Mouse (Mus musculus) intestine, postnatal 0 days (tissue): ENCODE results near the gene Rela. TPM values are rescaled to one million over a fixed set of nuclear protein-coding genes. Genes with fewer than 3 reads are reported as not detected.
"Not testable (repeated sequence)": the region's sequence is repeated elsewhere in the genome, so short reads cannot be mapped to it uniquely, and the experiment has no call there.

ENCODE experiments used
- ATAC-seq: fragments of 200-750 bp; cut with Nextera tagmentation; 2 replicates; pipeline ENCODE4 v1.8.0; 2017; ENCODE audit warnings: mild to moderate bottlenecking, moderate TSS enrichment, moderate library complexity
- H3K27ac ChIP-seq: fragments of 300-500 bp; sonication (generic); 2 replicates; pipeline ENCODE4 v1.5.1; 2014; ENCODE audit warnings: mild to moderate bottlenecking, low read depth, low read length, moderate library complexity
- H3K27me3 ChIP-seq: fragments of 300-500 bp; sonication (generic); replicated peaks from 2 replicates; pipeline ENCODE4 v1.6.1; 2014; ENCODE audit warnings: low read length, mixed read lengths; ENCODE audit not compliant: control insufficient read depth, insufficient read depth
- H3K36me3 ChIP-seq: fragments of 300-500 bp; sonication (generic); 2 replicates; pipeline ENCODE4 v1.6.1; 2014; ENCODE audit warnings: mild to moderate bottlenecking, moderate library complexity; ENCODE audit not compliant: control insufficient read depth, insufficient read depth
- H3K4me1 ChIP-seq: fragments of 300-500 bp; sonication (generic); replicated peaks from 2 replicates; pipeline ENCODE4 v1.6.1; 2014; ENCODE audit warnings: antibody characterized with exemption, low read length, mixed read lengths; ENCODE audit not compliant: control insufficient read depth, insufficient read depth
- H3K4me2 ChIP-seq: fragments of 300-500 bp; sonication (generic); replicated peaks from 2 replicates; pipeline ENCODE4 v1.6.1; 2014; ENCODE audit warnings: low read depth, mild to moderate bottlenecking, moderate library complexity
- H3K4me3 ChIP-seq: fragments of 300-500 bp; sonication (generic); 2 replicates; pipeline ENCODE4 v1.5.1; 2014; ENCODE audit warnings: low read depth, low read length
- H3K9ac ChIP-seq: fragments of 300-500 bp; sonication (generic); 2 replicates; pipeline ENCODE4 v1.6.1; 2014; ENCODE audit warnings: mild to moderate bottlenecking, low read depth, low read length
- H3K9me3 ChIP-seq: fragments of 300-500 bp; sonication (generic); 2 replicates; pipeline ENCODE4 v1.6.1; 2016; ENCODE audit warnings: mixed run types; ENCODE audit not compliant: control insufficient read depth
- CTCF ChIP-seq: sonication (generic); IDR thresholded peaks from 2 replicates; pipeline ENCODE4 v1.5.1; 2016; ENCODE audit warnings: low read depth, mild to moderate bottlenecking, control low read depth, antibody characterized with exemption, moderate library complexity
- WGBS: fragments of 180-500 bp; shearing (Covaris S2); extraction: QIAGEN DNeasy Blood & Tissue Kit; methylation state at CpG from one replicate; pipeline ENCODE4 v1.1.7; 2014; 5-methylcytosine and 5-hydroxymethylcytosine counted together
- polyA plus RNA-seq: library from polyadenylated mRNA; unstranded; fragments of >200 nt; fragmentation: Nextera tagmentation; extraction: Ambion mirVana; gene quantifications from 2 replicates; pipeline ENCODE4 v1.2.1, GENCODE M21; 2015

Rela gene
- polyA plus RNA-seq, 1 experiment from 2014 or later, result 28.4 TPM

DNA sequence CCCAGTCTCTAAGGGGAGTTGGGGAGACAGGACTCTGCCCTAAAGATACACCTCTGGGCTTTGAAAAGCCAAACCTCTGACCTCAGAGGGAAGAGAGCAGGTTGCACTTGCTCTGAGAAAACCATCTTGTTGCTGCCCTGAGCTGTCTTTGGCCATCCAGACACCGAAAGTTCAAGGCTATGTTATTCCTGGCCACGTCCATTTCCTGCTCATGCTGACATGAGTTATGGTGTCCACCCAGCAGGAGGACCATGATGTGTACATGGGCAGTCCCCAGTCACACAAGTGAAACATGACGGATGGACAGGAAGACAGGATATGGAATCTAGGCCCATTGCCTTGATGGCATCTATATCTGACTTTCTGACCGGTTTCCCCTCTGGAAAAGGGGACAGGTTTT is 43.1 kb downstream of the Rela start:
- H3K4me3 ChIP-seq, result no peak overlapping the region
- TF ChIP-seq CTCF, result no peak
- peaks cover 93% of the 10 kb centered on the region for H3K36me3 ChIP-seq
- ATAC-seq, result no peak
- H3K4me1 ChIP-seq, result no peaks in the 10 kb centered on the region
- no peaks in the 10 kb centered on the region for H3K27me3 ChIP-seq
- no peak overlapping the region for H3K9ac ChIP-seq
- H3K27ac ChIP-seq, result no peak overlapping the region; the same call in 1 of the 2 replicates
- WGBS, result 86% methylated on average over 4 of the region's 4 CpGs
- H3K9me3 ChIP-seq, result no peaks in the 10 kb centered on the region
- no peak overlapping the region for H3K4me2 ChIP-seq

GRCm38 (mm10) chr19:5684236-5684635 is 47.0 kb downstream of the Rela start:
- ATAC-seq, result no peak
- WGBS, result 80% methylated on average over 12 of the region's 12 CpGs
- Histone ChIP-seq H3K9ac (no peak overlapping the region), H3K27ac (no peak overlapping the region; the same call in 1 of the 2 replicates), H3K4me2 (no peak overlapping the region), H3K9me3 (no peaks in the 10 kb centered on the region), H3K27me3 (no peaks in the 10 kb centered on the region), H3K36me3 (peaks cover 77% of the 10 kb centered on the region), H3K4me3 (no peak overlapping the region), H3K4me1 (peaks cover 7% of the 10 kb centered on the region; the same call in 1 of the 2 replicates)
- no peak for TF ChIP-seq CTCF

GRCm38 (mm10) chr19:5684985-5685384 is 47.7 kb downstream of the Rela start:
- ATAC-seq, result no peak
- Histone ChIP-seq H3K27me3 (no peaks in the 10 kb centered on the region), H3K4me2 (no peak overlapping the region), H3K36me3 (peaks cover 69% of the 10 kb centered on the region), H3K9me3 (no peaks in the 10 kb centered on the region), H3K9ac (no peak overlapping the region), H3K4me1 (peaks cover 7% of the 10 kb centered on the region; the same call in 1 of the 2 replicates), H3K4me3 (no peak overlapping the region), H3K27ac (no peak overlapping the region)
- no peak for TF ChIP-seq CTCF
- WGBS, result 90% methylated on average over 13 of the region's 13 CpGs

DNA sequence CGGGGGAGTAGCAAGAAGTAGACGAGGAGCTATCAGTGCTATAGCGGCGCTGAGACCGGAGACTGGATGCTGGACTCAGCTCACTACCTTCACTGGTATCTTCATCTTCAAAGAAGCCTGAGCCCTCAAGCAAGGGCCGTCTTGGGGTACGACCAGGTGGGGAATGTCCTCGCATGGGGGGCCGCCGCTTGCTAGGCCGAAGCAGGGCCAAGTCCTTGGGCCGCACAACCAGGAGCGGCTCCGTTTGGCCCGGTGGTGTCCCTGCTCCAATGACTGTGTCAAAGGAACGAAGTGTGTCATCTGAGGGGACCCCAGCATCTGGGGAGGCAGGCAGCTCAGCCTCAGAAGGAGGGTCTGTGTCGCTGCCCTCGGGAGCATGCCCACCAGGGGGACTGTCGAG is 48.1 kb downstream of the Rela start:
- H3K36me3 ChIP-seq, result peaks cover 65% of the 10 kb centered on the region
- 96% methylated on average over 19 of the region's 19 CpGs for WGBS
- no peaks in the 10 kb centered on the region for H3K9me3 ChIP-seq
- H3K27me3 ChIP-seq, result no peaks in the 10 kb centered on the region
- TF ChIP-seq CTCF, result no peak
- H3K4me2 ChIP-seq, result no peak overlapping the region
- no peak for ATAC-seq
- H3K4me1 ChIP-seq, result peaks cover 7% of the 10 kb centered on the region; the same call in 1 of the 2 replicates
- H3K4me3 ChIP-seq, result no peak overlapping the region
- no peak overlapping the region for H3K9ac ChIP-seq
- no peak overlapping the region for H3K27ac ChIP-seq

GRCm38 (mm10) chr19:5685861-5686260 is 48.6 kb downstream of the Rela start:
- WGBS, result 96% methylated on average over 11 of the region's 11 CpGs
- peaks cover 61% of the 10 kb centered on the region for H3K36me3 ChIP-seq
- no peak for ATAC-seq

DNA sequence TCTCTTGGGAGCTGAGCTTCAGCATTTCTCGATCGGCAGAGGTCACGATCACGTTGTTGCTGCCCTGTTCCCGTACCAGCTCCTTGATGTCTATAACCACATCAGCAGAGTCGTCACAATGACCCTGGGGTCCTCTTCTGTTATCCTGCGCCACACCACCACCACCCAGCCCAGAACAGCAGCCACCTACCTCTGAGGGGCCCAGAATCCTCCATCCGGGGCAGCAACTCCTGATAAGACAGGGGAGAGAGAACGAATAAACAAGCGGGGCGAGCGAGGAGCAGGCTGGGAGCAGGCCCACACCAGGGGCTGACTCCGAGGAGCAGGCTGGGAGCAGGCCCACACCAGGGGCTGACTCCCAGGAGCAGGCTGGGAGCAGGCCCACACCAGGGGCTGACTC is 49.2 kb downstream of the Rela start:
- Histone ChIP-seq H3K9me3 (no peaks in the 10 kb centered on the region), H3K27ac (no peak overlapping the region), H3K27me3 (no peaks in the 10 kb centered on the region), H3K36me3 (peaks cover 55% of the 10 kb centered on the region), H3K4me2 (no peak overlapping the region), H3K4me3 (no peak overlapping the region), H3K9ac (no peak overlapping the region), H3K4me1 (peaks cover 11% of the 10 kb centered on the region; the same call in 1 of the 2 replicates)
- no peak for ATAC-seq
- 80% methylated on average over 13 of the region's 13 CpGs for WGBS
- TF ChIP-seq CTCF, result no peak

More at GRCm38 (mm10) chr19:5685861-5686260, 48.6 kb downstream of the Rela start:
- H3K9ac ChIP-seq, result no peak overlapping the region
- H3K27ac ChIP-seq, result no peak overlapping the region
- H3K4me1 ChIP-seq, result peaks cover 7% of the 10 kb centered on the region; the same call in 1 of the 2 replicates
- no peak overlapping the region for H3K4me2 ChIP-seq
- H3K9me3 ChIP-seq, result no peaks in the 10 kb centered on the region
- H3K27me3 ChIP-seq, result no peaks in the 10 kb centered on the region
- no peak overlapping the region for H3K4me3 ChIP-seq
- TF ChIP-seq CTCF, result no peak

DNA sequence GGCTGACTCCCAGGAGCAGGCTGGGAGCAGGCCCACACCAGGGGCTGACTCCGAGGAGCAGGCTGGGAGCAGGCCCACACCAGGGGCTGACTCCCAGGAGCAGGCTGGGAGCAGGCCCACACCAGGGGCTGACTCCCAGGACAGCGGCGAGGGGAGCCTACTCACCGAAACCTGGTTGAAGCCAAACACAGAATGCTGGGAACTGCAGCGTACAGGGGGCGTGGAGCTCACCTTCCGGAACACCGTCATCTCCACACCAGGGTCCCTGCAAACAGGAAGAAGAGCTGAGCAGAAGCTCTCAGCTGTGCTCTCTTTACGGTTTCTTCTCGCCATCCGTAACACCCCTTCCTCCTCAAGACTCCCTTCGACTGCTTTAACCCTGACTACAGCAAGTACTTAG is 49.7 kb downstream of the Rela start:
- 88% methylated on average over 11 of the region's 12 CpGs for WGBS
- not testable (repeated sequence) for H3K4me2 ChIP-seq, H3K9ac ChIP-seq, H3K4me3 ChIP-seq, ATAC-seq, H3K9me3 ChIP-seq, H3K27me3 ChIP-seq, H3K27ac ChIP-seq
- Histone ChIP-seq H3K4me1 (peaks cover 12% of the 10 kb centered on the region; the same call in 1 of the 2 replicates), H3K36me3 (peaks cover 54% of the 10 kb centered on the region)
